Mouse (Mus musculus): ENCODE measurements around the gene Rbks.

The Rbks gene

DNA sequence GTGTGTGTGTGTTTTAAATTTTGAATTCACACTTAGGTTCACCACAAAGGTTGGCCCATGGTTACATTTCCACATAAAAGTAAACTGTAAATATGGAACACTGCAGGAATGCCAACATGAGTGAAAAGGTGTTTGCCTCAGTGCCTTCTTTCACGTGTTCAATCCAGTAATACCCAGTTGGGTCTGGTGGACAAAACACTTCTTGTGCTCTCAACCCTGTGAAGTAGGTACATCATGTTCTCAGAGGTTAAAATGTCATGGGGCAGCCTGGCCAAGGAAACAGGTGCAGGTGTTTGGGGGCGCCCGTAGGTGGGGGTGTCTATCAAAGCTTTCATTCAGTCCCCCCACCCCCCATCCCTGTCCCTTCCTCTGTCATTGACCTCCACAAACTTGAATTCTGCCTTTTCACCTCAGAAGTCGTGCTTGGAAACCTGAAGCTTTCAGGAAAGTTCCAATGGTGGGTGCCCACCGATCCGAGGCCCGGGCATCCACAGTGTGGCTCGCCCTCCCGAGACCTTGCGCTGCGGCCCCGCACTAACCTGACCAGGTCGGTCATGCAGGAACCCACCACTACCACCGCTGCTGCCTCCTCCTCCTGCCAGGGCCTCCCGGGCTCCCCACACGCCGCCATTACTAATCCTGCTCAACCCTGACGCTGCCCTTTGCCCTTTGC, at the start of gene Rbks:
Gene Rbks, minus strand, starts transcription at position 657 of the 673 bp plus-strand sequence.
- peak in 1 of 2 experiments; percentile 8 for DNase-seq

DNA sequence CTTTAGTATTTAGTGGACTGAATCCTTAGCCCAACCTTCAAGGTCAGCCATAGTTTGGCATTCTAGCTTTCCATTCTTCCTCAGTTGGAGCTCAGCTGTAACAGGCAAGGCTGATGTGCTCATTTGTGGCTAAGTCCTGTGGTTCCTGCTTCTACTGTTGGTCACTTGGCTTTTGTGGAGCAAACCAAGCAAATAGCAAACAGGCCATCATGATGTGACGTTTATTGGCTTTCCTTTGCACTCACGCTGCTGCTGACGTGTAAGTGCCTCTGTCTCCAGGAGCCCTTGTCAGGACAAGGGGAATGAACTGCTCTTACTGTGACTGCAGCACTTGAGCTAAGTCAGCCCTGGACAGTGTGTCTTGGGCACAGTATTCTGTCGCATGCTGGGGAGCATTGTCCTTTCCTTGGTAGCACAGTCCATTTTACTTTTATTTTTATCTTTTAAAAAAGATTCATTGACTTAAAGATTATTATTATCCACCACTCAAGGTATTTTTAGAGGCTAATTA, 45.1 kb upstream of the Rbks start:
- no peak for DNase-seq

DNA sequence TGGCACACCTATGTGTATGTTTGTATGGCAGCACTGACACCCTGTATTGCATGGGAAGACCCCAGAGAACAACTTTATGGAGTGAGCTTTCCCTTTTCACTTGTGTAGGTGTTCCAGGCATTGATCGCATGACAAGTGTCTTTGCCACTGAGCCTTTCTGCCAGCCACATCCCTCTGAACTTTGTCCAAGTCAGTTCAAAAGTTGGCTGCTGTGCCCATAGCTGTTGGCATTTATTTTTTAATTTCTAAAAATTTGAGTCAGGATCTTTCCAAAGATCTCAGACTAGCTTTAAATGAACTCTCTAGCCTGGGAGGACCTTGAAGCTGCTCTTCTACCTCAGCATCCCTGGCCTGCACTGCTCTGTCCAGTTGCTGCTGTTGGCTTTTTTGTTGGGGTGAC, 44.5 kb upstream of the Rbks start:
- no peak for DNase-seq

DNA sequence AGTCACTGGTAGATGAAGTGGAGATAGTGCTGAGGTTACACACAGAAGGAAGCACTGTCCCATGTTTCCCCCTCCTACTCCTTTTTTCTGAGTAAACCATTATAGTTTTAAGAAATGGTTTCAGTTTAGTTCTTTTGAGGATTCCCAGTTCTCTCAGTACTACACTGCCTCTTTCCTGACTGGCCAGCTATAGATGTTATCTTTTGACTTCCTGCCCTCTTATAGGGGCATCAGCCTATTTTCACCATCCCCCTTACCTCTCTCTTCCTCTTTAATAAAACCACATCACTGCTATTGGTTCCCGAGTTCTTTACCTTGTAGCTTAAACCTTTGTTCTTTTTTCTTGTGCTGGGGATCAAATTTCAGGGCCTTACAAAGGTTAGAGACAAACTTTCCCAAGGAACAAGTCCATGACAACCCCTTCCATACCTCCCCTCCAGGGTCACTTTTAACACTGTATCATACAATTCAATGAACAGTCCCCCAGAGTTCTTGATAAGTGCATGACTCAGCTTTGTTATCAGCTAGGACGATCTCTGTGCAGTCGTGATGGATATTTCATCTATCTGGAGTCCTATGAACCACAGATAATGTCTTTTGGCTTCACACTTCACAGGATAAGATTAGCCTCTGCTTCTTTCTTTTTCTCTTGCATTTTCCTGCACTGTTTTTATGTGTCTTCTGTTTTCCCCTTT, 35.4 kb upstream of the Rbks start:
- no peak for DNase-seq

- no peak for DNase-seq
These were observed 30.0 kb upstream of the Rbks start for GRCm38 (mm10) chr5:31727456-31727855.

GRCm38 (mm10) chr5:31725885-31726284, 28.5 kb upstream of the Rbks start:
- DNase-seq = no peak

- DNase-seq = no peak
These were observed 27.1 kb upstream of the Rbks start for GRCm38 (mm10) chr5:31724519-31724918.

GRCm38 (mm10) chr5:31715486-31716150, 18.2 kb upstream of the Rbks start:
- no peak for DNase-seq

- DNase-seq = no peak
These were observed 16.4 kb upstream of the Rbks start for GRCm38 (mm10) chr5:31713841-31714264.

DNA sequence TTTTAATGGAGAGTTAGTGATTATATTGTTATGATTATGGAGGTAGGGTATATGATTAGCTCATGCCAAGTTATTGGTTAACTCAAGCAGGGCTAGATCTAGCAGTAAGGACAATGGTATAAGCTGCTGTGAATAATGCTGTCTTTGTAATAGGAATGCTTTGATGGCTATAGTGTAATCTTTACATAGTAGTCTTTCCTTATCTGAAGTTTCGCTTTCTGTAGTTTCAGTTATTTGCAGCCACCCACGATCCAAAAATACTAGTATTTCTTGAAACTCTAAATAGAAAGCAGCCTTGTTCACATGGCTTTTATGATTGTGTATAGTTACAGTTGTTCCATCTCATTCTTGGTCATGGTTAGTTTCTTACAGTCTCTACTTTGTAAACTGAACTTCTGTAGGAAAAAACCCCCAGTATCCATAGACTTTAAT, 15.9 kb upstream of the Rbks start:
- no peak for DNase-seq

- DNase-seq = no peak
These were observed 12.0 kb upstream of the Rbks start for GRCm38 (mm10) chr5:31709389-31709788.

GRCm38 (mm10) chr5:31706826-31707225, 9.4 kb upstream of the Rbks start:
- DNase-seq = no peak

DNA sequence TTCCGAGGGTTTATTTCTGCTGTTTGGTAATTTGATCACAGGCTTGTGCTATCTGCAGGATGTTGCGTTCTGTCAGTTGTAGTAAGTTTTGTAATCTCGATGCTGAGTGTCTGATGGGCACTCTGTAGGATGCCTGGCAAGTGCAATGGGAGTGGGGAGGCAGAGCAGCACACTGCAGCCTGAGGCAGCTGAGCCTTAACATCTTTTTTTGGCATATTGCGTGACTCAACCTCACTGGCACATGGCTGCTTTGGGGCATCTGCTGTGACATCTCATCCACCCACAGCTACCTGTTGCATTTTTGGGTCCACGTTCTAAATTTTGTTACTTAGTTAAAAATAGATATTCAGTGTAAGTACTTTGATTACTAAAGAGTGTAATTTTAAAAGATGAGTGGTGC, 7.5 kb upstream of the Rbks start:
- no peak for DNase-seq

- no peak for DNase-seq
These were observed 2.0 kb upstream of the Rbks start for GRCm38 (mm10) chr5:31699397-31699796.

DNA sequence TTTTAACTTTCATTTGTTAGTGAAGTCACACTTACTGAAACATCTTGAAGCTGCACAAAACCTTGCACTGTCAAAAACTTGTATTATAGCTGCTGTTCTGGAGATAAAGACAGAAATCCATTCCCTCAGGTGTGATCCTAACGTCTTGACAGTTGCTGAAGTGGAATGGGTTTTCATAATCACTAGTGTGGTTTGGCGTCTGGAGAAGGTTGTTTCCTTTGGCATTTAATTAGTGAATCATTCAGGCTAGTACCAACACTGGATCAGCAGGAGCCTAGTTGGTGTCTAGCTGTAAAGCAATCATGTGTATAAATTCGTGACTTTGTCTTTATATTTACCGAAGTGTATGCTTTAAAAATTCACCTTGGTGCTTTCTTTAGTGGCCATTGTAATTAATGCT, 1.5 kb upstream of the Rbks start:
- no peak for DNase-seq

- DNase-seq = peak; percentile 87 to 91
These were observed 885 bp upstream of the Rbks start for GRCm38 (mm10) chr5:31698297-31698726.

DNA sequence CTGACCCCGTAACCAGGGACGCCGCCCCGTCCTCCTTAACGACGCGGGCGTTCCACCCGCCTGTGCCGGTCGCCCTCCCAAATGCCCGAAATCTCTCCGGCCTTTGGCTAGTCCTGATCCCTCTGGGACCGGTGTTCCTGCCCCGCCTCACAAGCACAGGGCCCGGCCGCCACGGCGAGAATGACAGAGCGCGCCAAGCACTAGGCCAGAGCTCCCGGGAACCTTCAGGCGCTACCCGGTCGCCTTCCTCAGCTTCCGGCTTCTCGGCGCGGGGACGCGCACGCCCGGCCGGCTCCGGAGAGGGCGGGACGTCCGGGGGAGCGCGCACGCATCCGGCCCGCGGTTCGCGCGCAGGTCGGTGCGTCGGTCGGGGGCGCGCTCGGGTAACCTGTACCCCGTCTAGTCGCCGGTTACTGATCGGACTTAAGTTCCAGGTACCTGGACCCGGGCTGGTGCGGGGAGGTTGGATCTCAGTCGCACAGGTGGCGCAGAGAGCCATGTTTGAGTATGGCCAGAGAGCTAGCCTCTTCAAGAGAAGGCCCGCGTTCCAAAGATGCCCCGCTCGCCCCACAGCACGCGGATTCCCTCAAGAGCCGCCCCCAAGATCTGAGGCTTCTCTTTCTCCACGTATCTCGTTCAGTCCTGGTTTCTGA, 343 bp upstream of the Rbks start, which contains the start of gene Babam2:
Gene Babam2, plus strand, starts transcription at position 41 of the 653 bp plus-strand sequence.
- peak; percentile 89 to 97 for DNase-seq

DNA sequence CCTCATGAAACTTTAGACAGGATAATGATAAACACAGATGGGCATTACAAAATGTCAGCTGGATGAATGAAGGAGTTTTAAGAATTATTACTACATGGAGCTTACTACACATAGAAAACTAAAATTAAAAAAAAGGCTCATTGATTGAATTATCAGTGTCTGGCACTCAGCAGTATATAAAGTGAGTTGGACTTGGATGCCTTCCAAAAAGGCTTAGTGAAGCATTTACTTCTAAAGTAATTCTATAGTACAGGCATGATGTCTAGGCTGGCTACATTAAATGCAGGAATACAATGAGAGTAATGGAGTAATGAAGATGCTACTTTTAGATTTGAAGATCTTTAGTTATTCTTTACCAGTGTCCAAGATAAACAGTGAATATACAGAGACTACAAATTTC, 4.2 kb downstream of the Rbks start:
- no peak for DNase-seq

- DNase-seq = no peak
These were observed 9.5 kb downstream of the Rbks start for GRCm38 (mm10) chr5:31687972-31688371.

- DNase-seq = no peak
These were observed 11.4 kb downstream of the Rbks start for GRCm38 (mm10) chr5:31686040-31686439.

DNA sequence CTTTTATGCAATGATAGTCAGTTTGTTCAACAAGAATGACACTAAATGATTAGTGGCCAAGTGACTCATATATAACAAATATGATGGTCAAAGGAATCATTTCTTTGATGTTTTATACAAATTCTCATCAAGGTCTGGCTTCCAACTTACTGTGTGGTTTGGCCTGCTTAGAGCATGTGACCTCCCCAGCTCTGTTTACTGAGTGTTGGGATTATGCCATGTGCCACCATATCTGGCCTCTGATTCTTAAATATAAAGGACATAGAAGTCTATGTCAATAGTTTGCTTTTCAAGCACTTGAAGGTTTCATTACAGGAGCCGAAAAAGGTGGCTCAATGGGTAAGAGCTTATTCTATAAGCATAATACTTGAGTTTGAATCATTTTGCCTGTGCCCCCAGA, 15.1 kb downstream of the Rbks start:
- no peak for DNase-seq

DNA sequence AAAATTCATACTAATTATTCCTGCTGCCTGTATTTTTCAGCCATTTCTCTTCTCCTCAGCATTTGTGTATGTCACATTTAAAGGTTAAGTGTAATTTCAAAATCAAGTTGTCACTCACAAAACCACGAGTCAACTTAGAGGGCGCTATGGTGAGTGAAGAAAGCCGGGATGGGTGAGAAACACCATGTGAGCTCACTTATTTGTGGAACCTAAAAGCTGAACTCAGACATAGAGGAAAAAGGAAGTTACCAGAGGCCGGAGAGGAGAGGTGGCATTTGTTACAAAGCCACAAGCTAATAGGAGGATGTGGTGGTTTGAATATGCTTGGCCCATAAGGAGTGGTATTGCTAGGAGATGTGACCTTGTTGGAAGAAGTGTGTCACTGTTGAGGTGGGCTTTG, 17.2 kb downstream of the Rbks start:
- no peak for DNase-seq

DNA sequence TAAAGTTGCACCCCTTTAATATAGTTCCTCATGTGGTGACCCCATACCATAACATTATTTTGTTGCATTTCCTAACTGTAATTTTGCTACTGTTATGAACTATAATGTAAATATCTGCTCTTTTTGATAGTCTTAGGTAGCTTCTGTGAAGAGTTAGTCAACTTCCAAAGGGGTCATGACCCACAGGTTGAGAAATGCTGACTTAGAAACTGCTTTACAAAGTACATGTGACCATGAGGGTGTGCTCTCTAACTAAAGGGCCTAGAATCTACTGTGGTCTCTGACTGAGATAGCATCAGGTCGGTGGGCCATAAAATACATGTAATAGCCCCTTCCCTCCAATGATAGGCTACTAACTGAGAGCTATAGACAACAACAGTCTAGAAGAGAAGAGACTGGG, 19.4 kb downstream of the Rbks start:
- DNase-seq = no peak

Measured in cerebellum, adult 18-20 months (tissue).